Mouse (Mus musculus) kidney, postnatal 25 days (tissue): ENCODE data around the gene Src.

Source experiments
- DNase-seq, 2 experiments: peaks; one replicate each; pipeline ENCODE4 v3.0.0; 2021; ENCODE audit warnings: mixed read lengths in 2 of 2

The Src gene

GRCm38 (mm10) chr2:157441363-157441762, 23.1 kb downstream of the Src start:
- no peak for DNase-seq

GRCm38 (mm10) chr2:157447297-157448158, 29.3 kb downstream of the Src start:
- DNase-seq = no peak

GRCm38 (mm10) chr2:157448356-157448755, 30.1 kb downstream of the Src start:
- DNase-seq = no peak

GRCm38 (mm10) chr2:157450905-157451304, 32.7 kb downstream of the Src start:
- no peak for DNase-seq

DNA sequence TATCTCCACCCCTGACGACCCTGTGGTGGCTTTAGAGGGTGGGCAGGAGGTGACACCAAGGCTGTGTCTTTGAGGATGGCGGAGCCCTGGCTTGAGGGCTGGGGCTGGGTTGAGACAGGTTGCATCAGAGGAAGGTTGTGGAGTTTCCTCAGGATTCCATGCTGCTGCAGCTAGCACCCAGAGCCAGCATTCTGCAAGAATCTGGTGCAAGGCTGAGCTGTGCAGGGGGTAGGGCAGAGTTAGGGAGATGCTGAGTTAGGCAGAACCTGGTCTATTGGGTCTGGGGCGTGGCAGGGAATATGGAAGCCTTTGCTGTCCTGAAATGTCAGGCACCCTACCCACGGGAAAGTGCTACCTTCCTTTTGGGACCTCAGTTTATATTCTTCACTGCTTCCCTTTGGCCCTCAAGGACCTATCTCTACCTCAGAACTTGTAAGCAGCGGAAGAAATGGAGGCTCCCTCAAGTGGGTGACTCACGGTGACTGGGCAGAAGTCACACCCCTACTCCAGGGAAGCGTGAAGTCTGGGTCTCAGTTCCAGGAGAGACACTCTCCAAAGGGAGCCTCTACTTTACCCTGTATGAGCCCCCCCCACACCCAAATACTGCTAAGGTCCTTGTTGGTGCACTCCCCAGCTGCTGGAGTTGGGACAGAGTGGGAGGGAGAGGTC, 33.3 kb downstream of the Src start:
- DNase-seq = no peak

DNA sequence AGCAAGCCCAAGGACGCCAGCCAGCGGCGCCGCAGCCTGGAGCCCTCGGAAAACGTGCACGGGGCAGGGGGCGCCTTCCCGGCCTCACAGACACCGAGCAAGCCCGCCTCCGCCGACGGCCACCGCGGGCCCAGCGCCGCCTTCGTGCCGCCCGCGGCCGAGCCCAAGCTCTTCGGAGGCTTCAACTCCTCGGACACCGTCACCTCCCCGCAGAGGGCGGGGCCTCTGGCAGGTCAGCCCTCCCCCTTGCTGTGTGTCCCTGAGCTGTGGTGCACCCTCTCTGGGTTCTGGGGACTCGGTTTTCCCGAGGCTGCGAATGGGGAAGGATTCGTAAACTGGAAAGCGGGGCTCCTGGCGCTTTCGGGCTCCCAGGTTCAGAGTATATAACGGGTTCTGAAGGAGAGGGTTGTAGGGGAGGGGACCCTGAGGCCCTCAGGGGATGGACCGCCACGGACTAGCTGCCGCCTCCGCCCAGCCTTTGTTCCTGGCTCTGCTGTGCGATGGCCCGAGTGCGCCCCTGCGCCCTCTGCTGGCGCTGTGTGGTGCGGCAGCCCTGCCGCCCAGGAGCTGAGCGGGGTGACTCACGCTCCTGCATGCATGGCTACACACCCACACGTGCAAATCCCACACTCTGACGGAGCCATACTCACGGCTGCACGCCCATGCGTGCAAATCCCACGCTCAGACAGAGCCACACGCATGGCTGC, 39.0 kb downstream of the Src start:
- peak; percentile 87 to 89 for DNase-seq

- peak; percentile 70 to 83 for DNase-seq
Observed at GRCm38 (mm10) chr2:157458472-157458871, 40.2 kb downstream of the Src start.

GRCm38 (mm10) chr2:157459736-157460135, 41.5 kb downstream of the Src start:
- no peak for DNase-seq

GRCm38 (mm10) chr2:157462776-157463710, 44.8 kb downstream of the Src start:
- DNase-seq = no peak

DNA sequence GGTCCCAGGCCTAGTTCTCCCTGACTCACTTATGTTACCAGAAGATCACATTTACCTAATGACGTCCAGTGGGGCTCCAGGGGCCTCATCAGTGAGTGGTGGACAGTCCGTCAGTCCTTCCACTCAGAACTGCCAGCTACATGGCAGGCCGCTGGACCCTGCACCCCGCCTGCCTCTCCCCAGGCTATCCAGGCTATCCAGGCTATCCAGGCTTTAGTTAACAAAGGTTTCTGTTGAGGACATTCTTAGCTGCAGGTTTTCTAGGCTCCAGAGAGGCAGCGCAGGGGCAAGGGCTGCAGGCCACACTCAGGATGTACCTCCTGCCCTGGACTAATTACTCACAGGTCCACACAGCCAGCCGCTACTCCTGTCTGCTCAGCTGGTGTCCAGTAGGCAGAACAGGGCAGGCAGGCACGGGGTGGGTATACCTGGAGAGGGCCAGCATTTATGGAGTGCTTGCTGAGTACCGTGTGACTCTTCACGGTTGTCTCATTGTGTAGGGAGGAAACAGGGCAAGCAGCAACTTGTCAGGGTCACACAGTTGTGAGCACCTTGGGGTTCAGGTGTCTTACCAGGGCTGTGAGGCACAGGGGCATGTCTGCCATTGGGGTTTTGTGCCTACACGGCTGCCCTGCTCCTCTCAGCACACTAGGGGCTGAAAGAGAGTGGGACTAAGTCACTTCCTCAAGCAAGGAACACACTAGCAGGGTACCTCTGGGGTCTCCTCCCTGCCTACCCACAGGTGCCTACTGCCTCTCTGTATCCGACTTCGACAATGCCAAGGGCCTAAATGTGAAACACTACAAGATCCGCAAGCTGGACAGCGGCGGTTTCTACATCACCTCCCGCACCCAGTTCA, 45.9 kb downstream of the Src start:
- DNase-seq = no peak

DNA sequence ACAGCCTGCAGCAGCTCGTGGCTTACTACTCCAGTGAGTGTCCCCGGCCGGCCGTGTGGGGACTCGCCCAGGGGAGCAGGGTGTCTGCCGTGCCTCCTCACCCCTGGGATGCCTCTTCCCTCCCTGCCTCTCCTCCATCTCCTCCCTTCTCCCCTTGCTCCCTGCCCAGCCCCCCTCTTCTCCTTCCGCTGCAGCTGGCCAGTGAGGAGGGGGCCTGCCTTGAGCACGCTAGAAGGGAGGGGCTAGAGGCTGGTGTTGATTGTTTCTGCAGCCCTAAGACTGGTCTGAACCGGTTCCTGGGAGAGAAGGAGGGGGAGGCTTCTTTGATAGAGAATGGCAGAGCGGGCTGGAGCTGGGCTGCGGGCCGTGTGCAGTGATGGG, 46.5 kb downstream of the Src start:
- DNase-seq = no peak

DNA sequence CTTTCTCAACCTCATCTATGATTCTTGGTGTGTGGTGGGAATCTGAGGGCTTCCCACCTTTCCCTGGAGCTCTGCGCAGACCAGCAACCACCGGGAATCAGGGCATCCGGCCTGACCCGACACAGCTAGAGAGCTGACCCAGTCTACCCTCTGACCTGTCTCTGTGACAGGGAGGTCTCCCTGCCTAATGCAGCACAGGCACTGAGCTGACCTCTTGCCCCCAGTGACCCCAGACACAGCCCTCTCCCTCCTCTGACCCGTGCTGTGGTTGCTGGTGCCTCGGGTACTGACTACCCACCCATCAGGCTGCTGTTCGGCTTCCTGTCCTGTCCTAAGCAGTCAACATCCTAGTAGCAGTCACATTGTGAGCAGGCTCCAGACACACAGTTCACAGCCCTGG, 48.6 kb downstream of the Src start:
- no peak for DNase-seq

GRCm38 (mm10) chr2:157468130-157468796, 50.0 kb downstream of the Src start:
- DNase-seq = peak in 1 of 2 experiments; percentile 48

- DNase-seq = peak in 1 of 2 experiments; percentile 17
Observed at GRCm38 (mm10) chr2:157471292-157471691, 53.0 kb downstream of the Src start.

- DNase-seq = no peak
Observed at GRCm38 (mm10) chr2:157471737-157472136, 53.5 kb downstream of the Src start.

- DNase-seq = no peak
Observed at GRCm38 (mm10) chr2:157472469-157472868, 54.2 kb downstream of the Src start.

GRCm38 (mm10) chr2:157474269-157474729, 56.1 kb downstream of the Src start:
- no peak for DNase-seq

GRCm38 (mm10) chr2:157475437-157476379, 57.5 kb downstream of the Src start:
- DNase-seq = no peak

DNA sequence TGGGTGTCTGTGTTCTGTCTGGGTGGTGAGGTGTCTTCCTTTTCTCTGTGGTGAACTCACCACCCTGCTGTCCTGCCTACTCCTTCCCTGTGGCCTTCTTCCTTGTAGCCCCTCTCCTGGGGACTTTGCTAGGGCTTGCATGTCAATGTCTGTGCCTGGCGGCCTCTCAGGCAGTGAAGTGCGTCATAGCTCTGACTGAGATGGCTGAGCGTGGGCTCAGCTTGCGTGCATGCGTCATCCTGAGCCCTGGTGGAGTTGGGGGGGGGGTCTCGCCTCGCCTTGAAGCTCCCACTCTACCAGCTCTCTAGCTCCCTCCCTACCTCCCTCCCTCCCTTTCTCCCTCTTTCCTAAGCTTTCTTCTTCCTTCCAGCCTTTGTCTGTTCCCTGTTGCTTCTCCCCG, 60.4 kb downstream of the Src start:
- no peak for DNase-seq
